Mouse (Mus musculus): ENCODE results near the gene Nr5a2.

- TF ChIP-seq CTCF (IDR thresholded peaks at IDR 0.05; ENCODE audit: low read depth, low read length), result no peak
- TF ChIP-seq POLR2A (IDR thresholded peaks at IDR 0.05; ENCODE audit: insufficient read depth, low read length), result no peak
- TF ChIP-seq EP300 (IDR thresholded peaks at IDR 0.05; ENCODE audit: insufficient read depth, low read depth, low read length), result no peak
Measured at GRCm38 (mm10) chr1:136910741-136911593, 49.3 kb downstream of the Nr5a2 start.
